Mouse (Mus musculus) B cell, adult 67 days (primary cell): Measurements from ENCODE around the gene 9530053A07Rik. TPM values are rescaled to one million over a fixed set of nuclear protein-coding genes. Genes with fewer than 3 reads are reported as not detected.

Source experiments
- total RNA-seq, 2 experiments: library from RNA; stranded (reverse); gene quantifications; 4 replicates each; pipeline ENCODE4 v1.2.4; 2023

The 9530053A07Rik gene
- not detected for total RNA-seq

GRCm38 (mm10) chr7:28129166-28129565, at the start of gene 9530053A07Rik:
TSS of gene 9530053A07Rik (plus strand) at chr7:28129466.

GRCm38 (mm10) chr7:28169489-28170422, 40.5 kb downstream of the 9530053A07Rik start, which contains the start of gene Fbl:
TSS of gene Fbl (plus strand) at chr7:28169710.

GRCm38 (mm10) chr7:28179228-28179627, 50.0 kb downstream of the 9530053A07Rik start, which contains the start of gene Dyrk1b:
TSS of gene Dyrk1b (plus strand) at chr7:28179469.

Other genes with a start within 250 kb of the 9530053A07Rik start
- 10 to 100 TPM; 13.6 to 16.9 TPM for gene Zfp974, start 200.0 kb upstream of the 9530053A07Rik start, total RNA-seq
- 10 to 100 TPM; 15.1 to 16.9 TPM for gene Zfp780b, start 150.3 kb upstream of the 9530053A07Rik start, total RNA-seq
- gene Zfp850, start 115.4 kb upstream of the 9530053A07Rik start, total RNA-seq = 10 to 100 TPM; 11.2 to 13.1 TPM
- gene Psmc4, start 79.4 kb upstream of the 9530053A07Rik start, total RNA-seq = 100 to 1,000 TPM; 125 to 128 TPM
- gene Fcgbp, start 58.2 kb upstream of the 9530053A07Rik start, total RNA-seq = not detected
- 100 to 1,000 TPM; 202 to 203 TPM for gene Fbl, start 40.2 kb downstream of the 9530053A07Rik start, total RNA-seq
- 10 to 100 TPM; 19.6 to 25.0 TPM for gene Dyrk1b, start 50.0 kb downstream of the 9530053A07Rik start, total RNA-seq
- gene Eid2, start 138.4 kb downstream of the 9530053A07Rik start, total RNA-seq = 1 to 10 TPM; 2.0 to 2.1 TPM
- gene Eid2b, start 148.3 kb downstream of the 9530053A07Rik start, total RNA-seq = 1 to 10 TPM; 5.0 to 5.8 TPM
- not detected for gene Selenov, start 161.7 kb downstream of the 9530053A07Rik start, total RNA-seq
- gene Dll3, start 172.8 kb downstream of the 9530053A07Rik start, total RNA-seq = not detected
- gene Timm50, start 182.6 kb downstream of the 9530053A07Rik start, total RNA-seq = 10 to 100 TPM; 39.8 to 42.4 TPM
- gene Supt5, start 209.3 kb downstream of the 9530053A07Rik start, total RNA-seq = 100 to 1,000 TPM; 154 to 178 TPM
- 1,000 to 10,000 TPM; 3,040 to 3,128 TPM for gene Rps16, start 221.2 kb downstream of the 9530053A07Rik start, total RNA-seq
- 100 to 1,000 TPM; 148 to 160 TPM for gene Plekhg2, start 243.1 kb downstream of the 9530053A07Rik start, total RNA-seq